Comparison of ENCODE assay signal across 14 mouse cellular contexts in the genomic region with DNA sequence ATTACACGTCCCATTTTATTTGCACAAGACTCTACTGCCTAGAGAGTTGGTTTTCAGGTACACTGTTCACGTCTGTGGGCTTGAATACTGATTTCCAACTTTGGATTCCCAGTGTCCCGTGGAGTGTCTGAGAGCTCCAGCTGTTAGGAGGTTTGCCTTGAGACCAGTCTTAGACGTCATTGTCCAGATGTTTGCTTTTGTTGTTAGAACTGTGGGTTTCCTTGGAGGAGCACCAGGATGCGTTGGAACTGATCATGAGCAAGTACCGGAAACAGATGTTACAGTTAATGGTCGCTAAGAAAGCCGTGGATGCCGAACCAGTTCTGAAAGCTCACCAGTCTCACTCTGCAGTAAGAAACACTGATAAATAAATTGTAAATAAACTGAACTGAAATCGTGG. TPM values are rescaled to one million over a fixed set of nuclear protein-coding genes. Genes with fewer than 3 reads are reported as not detected.
DNase-seq lines count a peak whose midpoint lies in the region; ATAC-seq and TF ChIP-seq lines count a peak whose summit lies in the region.
"Had no signal": no experiment of that assay in that cellular context is flagged by ENCODE, and none has a peak within 500 bp of the region (broad histone marks: within the 10 kb centered on the region; RNA-seq: fewer than 3 reads in every experiment).

No protein-coding gene starts in this region.

- WGBS in kidney, embryonic 15.5 days = 69% methylated on average over 10 of the region's 10 CpGs
- WGBS in spleen, adult 2 months = 65% methylated on average over 10 of the region's 10 CpGs

- H3K4me3 ChIP-seq in kidney, embryonic 15.5 days (replicated peaks) = no peak overlapping the region
- H3K4me3 ChIP-seq in spleen, adult 2 months (ENCODE audit: extremely low read depth, insufficient read depth, insufficient read length) = no peak overlapping the region

- H3K9ac ChIP-seq in kidney, embryonic 15.5 days = no peak overlapping the region

- DNase-seq in kidney, adult 18-20 months = no peak
- DNase-seq in spleen, adult 2 months (ENCODE audit: low read depth in 1 of 2, low spot score in 2 of 2) = no peak
- DNase-seq in spleen, postnatal 14 days (ENCODE audit: low spot score in 2 of 2) = no peak
- DNase-seq in heart, postnatal 4 days = peak; percentile 32
- DNase-seq in embryo, embryonic 10.5 days (ENCODE audit: low spot score) = no peak
- DNase-seq in frontal cortex, postnatal 36 days (ENCODE audit: low spot score in 2 of 2) = no peak
- DNase-seq: adrenal gland, adult 2 months; layer of hippocampus, adult 9-11 months; lung, adult 18-20 months; spleen, adult 18-20 months had no signal

- TF ChIP-seq CTCF in spleen, adult 2 months (IDR thresholded peaks at IDR 0.05; ENCODE audit: extremely low read depth, insufficient read depth, insufficient read length, insufficient replicate concordance) = no peak

- H3K36me3 ChIP-seq in kidney, embryonic 15.5 days = peaks cover 40% of the 10 kb centered on the region
- peaks cover 20% of the 10 kb centered on the region for H3K36me3 ChIP-seq in spleen, adult 2 months (ENCODE audit: control insufficient read depth, insufficient read depth, low read length)

- H3K4me2 ChIP-seq in kidney, embryonic 15.5 days = no peak overlapping the region

- no peaks in the 10 kb centered on the region for H3K27me3 ChIP-seq in kidney, embryonic 15.5 days
- no peaks in the 10 kb centered on the region for H3K27me3 ChIP-seq in spleen, adult 2 months (ENCODE audit: control insufficient read depth, insufficient read depth, low read length)

- no peak for TF ChIP-seq POLR2A in spleen, adult 2 months (IDR thresholded peaks at IDR 0.05; ENCODE audit: low read depth, low read length)

- no peak for ATAC-seq in kidney, embryonic 15.5 days (replicated peaks; ENCODE audit: low FRiP score)

- no peaks in the 10 kb centered on the region for H3K9me3 ChIP-seq in kidney, embryonic 15.5 days (replicated peaks)
- H3K9me3 ChIP-seq: G1E had no signal

- peaks cover 18% of the 10 kb centered on the region for H3K4me1 ChIP-seq in kidney, embryonic 15.5 days
- H3K4me1 ChIP-seq in spleen, adult 2 months (ENCODE audit: control insufficient read depth, insufficient read depth, insufficient read length) = peaks cover 3% of the 10 kb centered on the region

- H3K27ac ChIP-seq in kidney, embryonic 15.5 days = peak overlapping the region; percentile 95; the same call in 1 of the 2 replicates
- H3K27ac ChIP-seq in spleen, adult 2 months (ENCODE audit: insufficient read depth, low read length) = peak overlapping the region; percentile 39; the same call in 1 of the 2 replicates

RNA-seq across cellular contexts. Expression of a gene that starts 1.5 kb away (rescaled TPM):
- 57.0 and 57.6 TPM in 2 replicates for polyA plus RNA-seq in kidney, embryonic 15.5 days (2015; fragmentation: Nextera tagmentation; extraction: Ambion mirVana)
- 26.5 and 26.8 TPM in 2 replicates for polyA plus RNA-seq in spleen, adult 2 months (2012; rRNA removed)
- total RNA-seq in heart, postnatal 4 days (2021) = 100 to 1,000 TPM; 111 to 119 TPM

RNA-seq across cellular contexts. Expression of a gene that starts 23.2 kb away (rescaled TPM):
- 358 and 362 TPM in 2 replicates for polyA plus RNA-seq in kidney, embryonic 15.5 days (2015; fragmentation: Nextera tagmentation; extraction: Ambion mirVana)
- polyA plus RNA-seq in spleen, adult 2 months (2012; rRNA removed) = 13.6 and 17.1 TPM in 2 replicates
- 100 to 1,000 TPM; 384 to 408 TPM for total RNA-seq in heart, postnatal 4 days (2021)

RNA-seq across cellular contexts. Expression of a gene that starts 33.1 kb away (rescaled TPM):
- polyA plus RNA-seq in kidney, embryonic 15.5 days (2015; fragmentation: Nextera tagmentation; extraction: Ambion mirVana) = 0.12 and 0.13 TPM in 2 replicates
- polyA plus RNA-seq in spleen, adult 2 months (2012; rRNA removed) = not detected in 2 replicates
- not detected for total RNA-seq in heart, postnatal 4 days (2021)
- total RNA-seq: adrenal gland, adult 2 months; G1E; neutrophil, adult 5-6 weeks had no signal
- polyA plus RNA-seq: adrenal gland, adult 2 months; G1E; urinary bladder, adult 2 months had no signal

Comparison
In these comparisons a context has a peak if more than half of its experiments do, and no peak if none do; other contexts are left out.
1. RNA of a gene that starts 23.2 kb away (polyA plus RNA-seq): 358 to 362 TPM in kidney, embryonic 15.5 days; 13.6 to 17.1 TPM in spleen, adult 2 months; every median in the first group is over 10 times any median in the second.